Mouse (Mus musculus) midbrain, embryonic 12.5 days (tissue): Measurements from ENCODE around the gene Rftn1. TPM values are rescaled to one million over a fixed set of nuclear protein-coding genes. Genes with fewer than 3 reads are reported as not detected.

Source experiments
- ATAC-seq: fragments of 200-750 bp; cut with Nextera tagmentation; 2 replicates; pipeline ENCODE4 v1.8.0; 2017; ENCODE audit warnings: low read depth, moderate TSS enrichment, moderate library complexity; ENCODE audit not compliant: low FRiP score
- H3K27ac ChIP-seq: fragments of 300-500 bp; sonication (generic); replicated peaks from 2 replicates; pipeline ENCODE4 v1.5.1; 2016; ENCODE audit warnings: mild to moderate bottlenecking
- H3K27me3 ChIP-seq: fragments of 300-500 bp; sonication (generic); 2 replicates; pipeline ENCODE4 v1.6.1; 2016; ENCODE audit warnings: mild to moderate bottlenecking
- H3K36me3 ChIP-seq: fragments of 300-500 bp; sonication (generic); 2 replicates; pipeline ENCODE4 v1.6.1; 2016
- H3K4me1 ChIP-seq: fragments of 300-500 bp; sonication (generic); 2 replicates; pipeline ENCODE4 v1.6.1; 2016
- H3K4me2 ChIP-seq: fragments of 300-500 bp; sonication (generic); replicated peaks from 2 replicates; pipeline ENCODE4 v1.6.1; 2016; ENCODE audit warnings: mild to moderate bottlenecking, moderate library complexity
- H3K4me3 ChIP-seq: fragments of 300-500 bp; sonication (generic); 2 replicates; pipeline ENCODE4 v1.5.1; 2016; ENCODE audit warnings: mild to moderate bottlenecking
- H3K9ac ChIP-seq: fragments of 300-500 bp; sonication (generic); replicated peaks from 2 replicates; pipeline ENCODE4 v1.6.1; 2016; ENCODE audit warnings: mild to moderate bottlenecking, moderate library complexity
- H3K9me3 ChIP-seq: fragments of 300-500 bp; sonication (generic); 2 replicates; pipeline ENCODE4 v1.6.1; 2016; ENCODE audit warnings: mild to moderate bottlenecking
- WGBS: fragments of 180-500 bp; shearing (Covaris S2); methylation state at CpG from one replicate; pipeline ENCODE4 v1.1.7; 2016; 5-methylcytosine and 5-hydroxymethylcytosine counted together
- polyA plus RNA-seq: library from polyadenylated mRNA; unstranded; fragments of >200 nt; fragmentation: Nextera tagmentation; extraction: Ambion mirVana; gene quantifications from 2 replicates; pipeline ENCODE4 v1.2.1, GENCODE M21; 2016

The Rftn1 gene
- polyA plus RNA-seq, 1 experiment from 2014 or later: 4.5 TPM

DNA sequence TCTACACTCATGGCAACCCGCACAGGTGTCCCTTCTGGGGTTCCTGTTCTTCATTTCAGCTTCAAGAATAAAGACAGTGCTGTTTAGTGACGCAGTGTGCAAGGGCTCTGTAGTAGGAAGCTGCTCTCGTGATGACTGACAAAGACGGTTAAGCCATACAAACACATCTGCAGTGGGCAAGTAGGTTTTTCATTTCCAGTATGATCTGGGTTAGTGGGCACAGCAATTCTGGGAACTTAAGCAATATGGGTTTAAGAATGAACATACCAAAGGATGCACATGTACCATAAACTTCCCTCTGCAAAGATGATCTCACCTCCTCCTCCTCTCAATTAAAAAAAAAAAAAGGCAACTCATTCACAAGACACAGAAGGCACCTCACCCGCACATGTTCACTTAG, 92.6 kb downstream of the Rftn1 start:
- Histone ChIP-seq H3K9ac (no peak overlapping the region), H3K27me3 (no peaks in the 10 kb centered on the region), H3K9me3 (no peaks in the 10 kb centered on the region), H3K4me3 (no peak overlapping the region), H3K36me3 (no peaks in the 10 kb centered on the region), H3K4me2 (no peak overlapping the region), H3K4me1 (0 out of 2 replicates have a peak, but pooled peaks cover 3% of the 10 kb centered on the region), H3K27ac (no peak overlapping the region)
- WGBS: 89% methylated on average over 5 of the region's 5 CpGs
- ATAC-seq: no peak

DNA sequence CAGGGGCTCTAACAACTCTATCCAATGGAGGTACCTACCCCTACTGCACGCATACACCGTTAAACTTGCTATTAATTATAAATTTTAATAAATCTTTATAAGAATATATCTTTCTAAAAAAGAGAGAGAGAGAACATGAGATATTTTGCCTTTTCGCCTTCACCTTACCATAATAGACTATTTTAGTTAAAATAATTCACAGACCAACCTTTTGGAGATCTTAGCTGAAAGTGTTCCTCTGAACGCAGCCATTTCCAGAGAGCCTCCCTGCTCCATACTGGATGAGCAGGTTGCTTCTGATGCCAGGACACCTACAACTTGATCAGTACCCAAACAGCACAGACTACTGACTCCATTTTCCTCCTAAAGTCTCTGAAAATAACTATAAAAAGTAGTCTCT, 94.2 kb downstream of the Rftn1 start:
- Histone ChIP-seq H3K4me1 (0 out of 2 replicates have a peak, but pooled peaks cover 6% of the 10 kb centered on the region), H3K4me2 (no peak overlapping the region), H3K9ac (no peak overlapping the region), H3K27me3 (no peaks in the 10 kb centered on the region), H3K27ac (no peak overlapping the region), H3K4me3 (no peak overlapping the region), H3K9me3 (no peaks in the 10 kb centered on the region), H3K36me3 (no peaks in the 10 kb centered on the region)
- WGBS: 92% methylated on average over 4 of the region's 4 CpGs
- ATAC-seq: no peak

DNA sequence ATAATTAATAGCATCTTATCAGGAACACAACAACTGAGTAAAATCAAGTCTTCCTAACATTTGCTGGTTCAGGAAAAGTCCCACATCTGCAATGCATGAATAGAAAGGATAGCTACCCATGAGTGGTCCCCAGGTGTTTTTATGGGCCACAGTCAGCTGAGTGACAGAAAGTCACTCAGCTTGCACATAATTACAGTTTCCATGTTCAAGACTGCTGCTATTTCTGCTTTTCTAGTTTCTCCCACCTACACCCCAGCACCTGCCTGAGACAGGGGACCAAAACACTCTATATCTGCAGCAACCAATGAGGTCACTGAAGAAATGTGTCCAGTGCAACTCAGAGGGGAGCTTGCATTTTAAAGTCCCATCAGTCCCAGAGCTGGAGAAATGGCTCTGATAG, 95.9 kb downstream of the Rftn1 start:
- H3K4me3 ChIP-seq: no peak overlapping the region
- no peaks in the 10 kb centered on the region for H3K36me3 ChIP-seq
- 0 out of 2 replicates have a peak, but pooled peaks cover 3% of the 10 kb centered on the region for H3K4me1 ChIP-seq
- H3K9me3 ChIP-seq: no peaks in the 10 kb centered on the region
- H3K27ac ChIP-seq: no peak overlapping the region
- no peak for ATAC-seq
- no peaks in the 10 kb centered on the region for H3K27me3 ChIP-seq
- no peak overlapping the region for H3K4me2 ChIP-seq
- no peak overlapping the region for H3K9ac ChIP-seq

DNA sequence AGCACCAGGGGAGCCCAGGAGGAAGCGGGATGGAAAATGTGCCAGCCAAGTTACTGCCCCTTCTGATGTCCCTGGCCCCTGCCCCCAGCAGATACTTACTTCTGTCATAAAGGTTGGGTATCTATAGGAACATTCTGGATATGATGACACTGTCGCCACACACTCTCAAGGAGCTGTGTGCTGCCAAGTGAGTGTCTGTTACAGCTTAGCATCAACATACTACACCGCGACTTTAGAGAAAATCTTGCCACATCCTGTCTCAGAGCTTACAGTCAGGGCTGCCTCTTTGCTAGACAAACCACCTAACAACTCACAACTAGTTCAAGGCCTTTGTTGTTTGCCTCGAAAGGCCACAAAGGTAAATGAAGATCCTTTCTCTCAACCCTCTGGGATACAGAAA, 96.4 kb downstream of the Rftn1 start:
- no peaks in the 10 kb centered on the region for H3K9me3 ChIP-seq
- H3K36me3 ChIP-seq: no peaks in the 10 kb centered on the region
- no peak overlapping the region for H3K9ac ChIP-seq
- H3K27me3 ChIP-seq: no peaks in the 10 kb centered on the region
- H3K4me1 ChIP-seq: 0 out of 2 replicates have a peak, but pooled peaks cover 3% of the 10 kb centered on the region
- H3K4me2 ChIP-seq: no peak overlapping the region
- no peak for ATAC-seq
- no peak overlapping the region for H3K27ac ChIP-seq
- no peak overlapping the region for H3K4me3 ChIP-seq
- WGBS: 86% methylated on average over 5 of the region's 5 CpGs

DNA sequence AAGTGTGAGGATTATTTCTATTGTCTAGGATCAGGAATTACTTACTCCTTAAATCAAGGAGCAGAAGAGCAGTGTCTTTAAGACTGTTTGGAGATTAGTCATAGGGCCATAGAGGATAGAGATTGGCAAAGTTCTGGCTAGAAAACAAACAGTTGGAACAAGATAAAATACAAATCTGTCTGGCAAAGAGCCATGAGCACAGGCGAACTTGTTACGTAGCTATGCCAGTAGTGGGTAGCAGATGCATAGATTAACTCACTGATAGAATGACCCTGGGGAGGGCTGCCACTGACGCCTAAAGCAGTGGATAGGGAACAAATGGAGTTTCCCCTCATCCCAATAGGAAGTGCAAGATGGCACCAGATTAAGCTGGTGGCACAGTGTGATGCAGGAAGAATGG, 97.1 kb downstream of the Rftn1 start:
- no peaks in the 10 kb centered on the region for H3K9me3 ChIP-seq
- no peak overlapping the region for H3K4me2 ChIP-seq
- H3K27me3 ChIP-seq: no peaks in the 10 kb centered on the region
- H3K4me3 ChIP-seq: no peak overlapping the region
- 0 out of 2 replicates have a peak, but pooled peaks cover 3% of the 10 kb centered on the region for H3K4me1 ChIP-seq
- no peak overlapping the region for H3K9ac ChIP-seq
- no peak for ATAC-seq
- H3K36me3 ChIP-seq: no peaks in the 10 kb centered on the region
- H3K27ac ChIP-seq: no peak overlapping the region
- 67% methylated on average over 3 of the region's 3 CpGs for WGBS

DNA sequence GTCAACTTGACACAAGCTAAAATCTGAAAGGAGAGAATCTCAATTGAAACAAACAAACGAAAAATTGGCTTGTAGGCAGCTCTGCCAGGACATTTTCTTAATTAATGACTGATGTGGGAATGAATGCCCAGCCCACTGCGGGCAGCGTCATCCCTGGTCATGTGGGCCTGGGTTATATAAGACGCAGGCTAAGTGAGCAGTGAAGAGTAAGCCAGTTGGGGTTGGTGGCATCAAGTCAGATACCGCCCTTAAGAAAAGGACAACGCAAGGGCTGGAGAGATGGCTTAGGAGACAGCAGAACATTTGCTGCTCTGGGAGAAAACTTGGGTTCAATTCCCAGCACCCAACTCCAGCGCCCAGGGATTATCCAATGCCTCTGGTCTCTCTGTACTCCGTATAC, 97.6 kb downstream of the Rftn1 start:
- ATAC-seq: no peak
- WGBS: 91% methylated on average over 8 of the region's 8 CpGs
- Histone ChIP-seq H3K9ac (no peak overlapping the region), H3K4me3 (no peak overlapping the region), H3K27ac (no peak overlapping the region), H3K4me1 (0 out of 2 replicates have a peak, but pooled peaks cover 3% of the 10 kb centered on the region), H3K9me3 (no peaks in the 10 kb centered on the region), H3K36me3 (no peaks in the 10 kb centered on the region), H3K27me3 (no peaks in the 10 kb centered on the region), H3K4me2 (no peak overlapping the region)

DNA sequence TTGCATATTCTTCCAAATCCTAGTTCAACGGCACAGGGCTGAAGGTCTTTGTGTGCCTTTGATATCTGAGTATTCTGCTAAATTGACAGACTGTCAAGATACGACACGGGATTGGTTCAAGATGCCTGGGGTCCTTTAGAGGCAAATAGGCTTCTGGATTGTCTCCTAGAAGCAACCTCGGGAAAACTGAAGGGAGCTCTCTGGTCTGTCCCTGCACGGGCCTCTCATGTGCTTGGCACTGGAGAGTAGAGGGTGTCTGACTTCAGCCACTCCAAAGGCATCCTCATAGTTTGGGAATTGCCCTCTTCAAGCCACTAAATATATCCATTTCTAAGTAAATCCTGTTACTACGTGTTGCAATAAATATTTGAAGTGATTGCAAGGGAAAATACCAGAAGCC, 98.6 kb downstream of the Rftn1 start:
- Histone ChIP-seq H3K9ac (no peak overlapping the region), H3K4me3 (no peak overlapping the region), H3K27me3 (no peaks in the 10 kb centered on the region), H3K27ac (no peak overlapping the region), H3K36me3 (no peaks in the 10 kb centered on the region), H3K4me2 (no peak overlapping the region), H3K4me1 (0 out of 2 replicates have a peak, but pooled peaks cover 3% of the 10 kb centered on the region), H3K9me3 (no peaks in the 10 kb centered on the region)
- WGBS: 69% methylated on average over 6 of the region's 6 CpGs
- no peak for ATAC-seq

DNA sequence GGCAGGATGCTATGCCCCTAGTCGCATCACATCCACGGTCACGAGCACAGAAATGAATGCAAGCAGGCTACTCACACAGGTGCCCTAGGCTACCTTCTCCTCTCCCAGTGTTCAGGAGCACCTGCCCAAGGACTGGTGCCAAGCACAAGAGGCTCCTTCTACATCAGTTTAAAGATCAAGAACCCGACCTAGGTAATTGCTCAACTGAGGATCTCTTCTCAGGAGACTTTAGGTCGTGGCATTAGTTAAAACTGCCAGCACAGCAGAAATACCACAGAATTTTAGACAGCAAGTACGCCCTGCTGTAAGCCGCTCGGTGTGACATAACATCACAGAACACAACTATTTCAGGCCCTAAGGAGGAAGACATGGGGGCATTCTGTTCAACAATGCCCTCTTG, 100.7 kb downstream of the Rftn1 start:
- Histone ChIP-seq H3K9me3 (no peaks in the 10 kb centered on the region), H3K4me1 (0 out of 2 replicates have a peak, but pooled peaks cover 3% of the 10 kb centered on the region), H3K4me2 (no peak overlapping the region), H3K27me3 (no peaks in the 10 kb centered on the region), H3K36me3 (no peaks in the 10 kb centered on the region), H3K27ac (no peak overlapping the region), H3K9ac (no peak overlapping the region), H3K4me3 (no peak overlapping the region)
- no peak for ATAC-seq
- WGBS: 89% methylated on average over 8 of the region's 8 CpGs

DNA sequence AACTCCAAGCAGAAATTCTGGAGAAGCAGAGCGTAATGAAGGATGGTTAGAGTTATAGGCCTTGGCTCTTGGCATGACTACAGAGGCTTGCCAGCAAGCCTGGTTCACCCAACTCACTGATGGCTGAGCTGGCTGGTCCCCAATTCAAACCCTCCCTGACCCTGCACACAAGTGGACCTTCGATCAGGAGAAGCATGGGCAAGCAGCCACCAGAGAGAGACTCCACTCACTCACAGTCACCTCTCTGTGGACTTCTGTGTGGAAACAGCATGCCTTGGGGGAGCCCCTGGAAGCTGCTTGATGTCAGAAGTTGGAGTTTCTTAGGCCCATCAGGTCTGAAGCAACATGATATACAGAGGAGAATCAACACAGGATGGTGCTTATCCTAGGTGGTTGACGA, 102.4 kb downstream of the Rftn1 start:
- H3K9me3 ChIP-seq: no peaks in the 10 kb centered on the region
- H3K27me3 ChIP-seq: no peaks in the 10 kb centered on the region
- ATAC-seq: no peak
- H3K4me2 ChIP-seq: no peak overlapping the region
- 92% methylated on average over 3 of the region's 3 CpGs for WGBS
- 0 out of 2 replicates have a peak, but pooled peaks cover 3% of the 10 kb centered on the region for H3K4me1 ChIP-seq
- H3K4me3 ChIP-seq: no peak overlapping the region
- no peak overlapping the region for H3K27ac ChIP-seq
- H3K36me3 ChIP-seq: no peaks in the 10 kb centered on the region
- H3K9ac ChIP-seq: no peak overlapping the region

DNA sequence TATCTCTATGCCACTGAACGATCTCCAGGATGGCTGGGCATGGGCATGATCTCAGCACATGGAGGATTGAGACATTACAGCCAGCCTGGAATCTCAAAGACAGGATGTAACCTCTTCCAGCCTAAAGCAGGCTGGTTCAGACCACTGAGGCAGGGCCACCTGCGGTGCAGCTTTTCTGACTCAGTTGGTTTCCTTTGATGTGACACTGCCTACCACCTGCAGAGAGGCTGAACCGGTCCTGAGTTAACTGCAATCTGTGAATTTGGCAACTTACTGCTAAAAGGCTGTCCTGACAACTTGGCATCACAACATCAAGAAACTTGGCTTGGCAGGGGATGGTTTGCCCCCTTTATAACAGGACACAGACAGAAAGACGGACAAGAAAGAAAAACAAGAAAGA, 103.6 kb downstream of the Rftn1 start:
- ATAC-seq: no peak
- WGBS: 52% methylated on average over 4 of the region's 4 CpGs
- 0 out of 2 replicates have a peak, but pooled peaks cover 3% of the 10 kb centered on the region for H3K4me1 ChIP-seq
- no peaks in the 10 kb centered on the region for H3K27me3 ChIP-seq
- H3K9ac ChIP-seq: no peak overlapping the region
- no peaks in the 10 kb centered on the region for H3K36me3 ChIP-seq
- no peak overlapping the region for H3K27ac ChIP-seq
- no peak overlapping the region for H3K4me2 ChIP-seq
- H3K4me3 ChIP-seq: no peak overlapping the region
- no peaks in the 10 kb centered on the region for H3K9me3 ChIP-seq

DNA sequence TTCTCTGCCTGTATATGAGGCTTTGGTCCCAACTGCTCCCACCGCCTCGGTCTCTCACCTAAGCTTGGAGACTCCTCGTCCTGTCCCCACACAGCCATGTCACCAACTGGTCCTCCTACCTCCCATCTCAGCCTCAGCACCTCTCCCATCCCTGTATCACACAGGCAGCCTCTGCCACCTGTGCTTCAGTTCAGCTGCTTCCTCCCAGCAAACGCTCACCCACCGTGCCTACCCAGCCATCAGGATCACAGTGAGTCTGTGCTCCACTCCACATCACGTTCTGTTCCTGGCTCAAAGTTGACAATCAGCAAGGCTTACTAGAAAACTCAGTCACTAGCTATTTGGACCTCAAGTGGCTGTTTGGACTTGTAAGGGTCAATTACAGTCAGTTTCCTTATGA, 105.8 kb downstream of the Rftn1 start:
- no peak for ATAC-seq
- H3K4me2 ChIP-seq: no peak overlapping the region
- H3K36me3 ChIP-seq: no peaks in the 10 kb centered on the region
- H3K27ac ChIP-seq: no peak overlapping the region
- no peaks in the 10 kb centered on the region for H3K27me3 ChIP-seq
- no peaks in the 10 kb centered on the region for H3K9me3 ChIP-seq
- H3K4me3 ChIP-seq: no peak overlapping the region
- no peaks in the 10 kb centered on the region for H3K4me1 ChIP-seq
- H3K9ac ChIP-seq: no peak overlapping the region
- WGBS: 88% methylated on average over 6 of the region's 6 CpGs

DNA sequence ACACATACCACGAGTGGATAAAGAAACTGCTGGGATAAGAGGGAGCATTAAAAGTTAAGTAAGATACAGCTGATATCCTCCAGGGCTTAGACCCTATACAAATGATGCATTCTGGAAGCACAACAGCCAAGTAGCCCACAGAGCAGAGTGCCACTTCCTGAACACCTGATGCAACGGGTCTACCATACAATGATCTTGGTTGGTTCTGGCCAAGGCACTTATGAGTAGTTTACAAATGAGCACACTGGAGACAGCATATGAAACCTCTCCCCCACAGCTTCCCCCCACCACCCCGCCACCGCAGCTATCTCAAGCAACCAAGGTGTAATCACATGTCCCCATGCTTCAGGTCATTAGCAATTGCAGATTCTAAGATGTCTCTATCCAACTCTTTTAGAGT, 106.5 kb downstream of the Rftn1 start:
- no peak overlapping the region for H3K4me3 ChIP-seq
- H3K4me2 ChIP-seq: no peak overlapping the region
- ATAC-seq: no peak
- no peaks in the 10 kb centered on the region for H3K4me1 ChIP-seq
- H3K27me3 ChIP-seq: no peaks in the 10 kb centered on the region
- no peaks in the 10 kb centered on the region for H3K9me3 ChIP-seq
- H3K9ac ChIP-seq: no peak overlapping the region
- H3K27ac ChIP-seq: no peak overlapping the region
- 84% methylated on average over 4 of the region's 4 CpGs for WGBS
- H3K36me3 ChIP-seq: no peaks in the 10 kb centered on the region

DNA sequence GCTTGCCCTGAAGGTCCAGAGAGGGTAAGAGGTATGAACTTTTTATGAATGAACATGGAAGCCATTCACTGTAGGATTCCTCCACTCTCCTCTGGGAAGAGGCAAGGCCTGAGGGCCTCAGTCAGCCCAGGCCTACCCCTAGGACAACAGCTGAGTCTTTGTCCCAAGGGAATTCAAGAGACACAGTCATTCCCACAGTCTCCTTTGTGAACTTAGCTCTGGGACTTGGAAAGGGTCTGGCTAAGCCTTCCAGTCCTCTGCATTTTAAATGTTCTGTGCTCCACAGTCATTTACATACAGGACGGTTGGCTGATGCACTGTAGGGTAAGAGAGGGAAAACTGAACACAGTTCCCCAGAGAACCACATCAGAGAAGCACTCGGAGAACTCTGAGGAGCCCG, 107.5 kb downstream of the Rftn1 start:
- no peaks in the 10 kb centered on the region for H3K4me1 ChIP-seq
- ATAC-seq: no peak
- H3K9ac ChIP-seq: no peak overlapping the region
- no peak overlapping the region for H3K4me3 ChIP-seq
- H3K9me3 ChIP-seq: no peaks in the 10 kb centered on the region
- H3K27ac ChIP-seq: no peak overlapping the region
- no peaks in the 10 kb centered on the region for H3K36me3 ChIP-seq
- H3K27me3 ChIP-seq: no peaks in the 10 kb centered on the region
- H3K4me2 ChIP-seq: no peak overlapping the region
- 78% methylated on average over 3 of the region's 3 CpGs for WGBS
